Mouse (Mus musculus): Measurements from ENCODE around the gene Nin.

- TF ChIP-seq CTCF (IDR thresholded peaks at IDR 0.05; ENCODE audit: low read depth, low read length) (no peak), GATA1 (IDR thresholded peaks at IDR 0.05; ENCODE audit: borderline replicate concordance, low read length) (no peak)
These were observed 22.8 kb upstream of the Nin start for GRCm38 (mm10) chr12:70136185-70136756.
